Mouse (Mus musculus): ENCODE measurements at regions not wholly inside any gene's neighbourhood (a gene's known extent, or its start where the extent isn't known, plus 50 kb on each side); places are given as distances from the start of the nearest gene placed in this dataset.

DNA sequence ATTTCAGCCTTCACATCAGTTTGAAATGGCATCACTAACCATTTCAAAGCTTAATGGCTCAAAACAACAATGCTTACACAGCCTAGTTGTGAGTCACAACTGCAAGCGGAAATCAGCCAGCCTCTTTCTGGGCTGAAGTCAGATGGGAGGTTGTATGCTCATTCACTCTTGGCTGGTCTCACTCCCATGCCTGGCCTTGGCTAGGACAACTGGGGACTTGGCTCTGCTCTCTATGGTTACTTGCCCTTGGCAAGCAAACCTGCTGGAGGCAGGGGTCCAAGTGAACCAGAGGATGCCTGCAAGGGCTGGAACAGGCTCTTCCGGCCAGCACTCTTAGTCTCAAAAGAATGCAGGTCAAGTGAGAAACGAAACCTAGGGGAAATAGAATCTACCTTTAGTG lies 233.4 kb downstream of the Akain1 start:
- no peaks in the 10 kb centered on the region for H3K27me3 ChIP-seq (ENCODE audit: control insufficient read depth, insufficient read depth, low read length)
- no peak overlapping the region for H3K9ac ChIP-seq (replicated peaks)
- no peaks in the 10 kb centered on the region; the same call in none of the 2 replicates for H3K9me3 ChIP-seq (ENCODE audit: control insufficient read depth, low read length)
- ATAC-seq (ENCODE audit: insufficient read depth) = no peak
- H3K4me2 ChIP-seq (ENCODE audit: low read depth) = no peak overlapping the region
- 67% methylated on average over 3 of the region's 3 CpGs for WGBS (ENCODE audit: insufficient replicate concordance)
- H3K27ac ChIP-seq = no peak overlapping the region
- H3K4me1 ChIP-seq (replicated peaks; ENCODE audit: control insufficient read depth in 2 of 2, insufficient read depth in 2 of 2, low read length in 1 of 2) = no peaks in the 10 kb centered on the region
- H3K36me3 ChIP-seq (replicated peaks; ENCODE audit: control insufficient read depth, insufficient read depth, low read depth) = no peaks in the 10 kb centered on the region
- TF ChIP-seq CTCF (IDR thresholded peaks at IDR 0.05; ENCODE audit: low read depth) = no peak
- no peak for TF ChIP-seq EP300 (IDR thresholded peaks at IDR 0.05; ENCODE audit: low read depth)
- no peak overlapping the region for H3K4me3 ChIP-seq (ENCODE audit: insufficient read depth in 1 of 2, low read depth in 2 of 2, low read length in 2 of 2)
- no peak for DNase-seq (ENCODE audit: low read depth in 3 of 3, low spot score in 3 of 3)

DNA sequence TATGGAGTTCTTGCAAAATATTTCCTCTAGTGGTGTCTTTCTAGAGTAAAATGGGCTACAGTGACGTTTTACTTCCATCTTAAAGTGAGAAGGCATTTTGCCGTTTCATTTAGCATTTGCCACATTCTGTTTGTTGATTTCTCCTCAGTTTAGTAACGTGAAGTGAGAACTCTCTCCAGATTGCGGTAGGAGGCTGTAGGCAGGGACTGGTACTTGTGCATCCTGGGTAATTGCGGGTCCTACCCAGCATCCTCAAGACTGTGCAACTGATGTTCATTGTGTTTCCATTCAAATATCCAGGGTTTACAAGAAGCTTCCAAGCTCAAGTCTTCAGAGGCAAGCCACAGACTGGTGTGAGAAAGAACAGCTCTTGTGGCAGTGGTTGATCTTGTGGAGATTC lies 244.0 kb downstream of the Akain1 start:
- Histone ChIP-seq H3K27me3 (ENCODE audit: control insufficient read depth, insufficient read depth, low read length) (no peaks in the 10 kb centered on the region), H3K36me3 (replicated peaks; ENCODE audit: control insufficient read depth, insufficient read depth, low read depth) (no peaks in the 10 kb centered on the region), H3K4me1 (replicated peaks; ENCODE audit: control insufficient read depth in 2 of 2, insufficient read depth in 2 of 2, low read length in 1 of 2) (no peaks in the 10 kb centered on the region), H3K4me2 (ENCODE audit: low read depth) (no peak overlapping the region), H3K4me3 (ENCODE audit: insufficient read depth in 1 of 2, low read depth in 2 of 2, low read length in 2 of 2) (no peak overlapping the region), H3K9me3 (ENCODE audit: control insufficient read depth, low read length) (no peaks in the 10 kb centered on the region), H3K9ac (replicated peaks) (no peak overlapping the region), H3K27ac (no peak overlapping the region)
- WGBS (ENCODE audit: insufficient replicate concordance) = 48% methylated on average over 5 of the region's 5 CpGs
- DNase-seq (ENCODE audit: low read depth in 3 of 3, low spot score in 3 of 3) (no peak), ATAC-seq (ENCODE audit: insufficient read depth) (no peak)
- TF ChIP-seq EP300 (IDR thresholded peaks at IDR 0.05; ENCODE audit: low read depth) (no peak), CTCF (IDR thresholded peaks at IDR 0.05; ENCODE audit: low read depth) (no peak)

DNA sequence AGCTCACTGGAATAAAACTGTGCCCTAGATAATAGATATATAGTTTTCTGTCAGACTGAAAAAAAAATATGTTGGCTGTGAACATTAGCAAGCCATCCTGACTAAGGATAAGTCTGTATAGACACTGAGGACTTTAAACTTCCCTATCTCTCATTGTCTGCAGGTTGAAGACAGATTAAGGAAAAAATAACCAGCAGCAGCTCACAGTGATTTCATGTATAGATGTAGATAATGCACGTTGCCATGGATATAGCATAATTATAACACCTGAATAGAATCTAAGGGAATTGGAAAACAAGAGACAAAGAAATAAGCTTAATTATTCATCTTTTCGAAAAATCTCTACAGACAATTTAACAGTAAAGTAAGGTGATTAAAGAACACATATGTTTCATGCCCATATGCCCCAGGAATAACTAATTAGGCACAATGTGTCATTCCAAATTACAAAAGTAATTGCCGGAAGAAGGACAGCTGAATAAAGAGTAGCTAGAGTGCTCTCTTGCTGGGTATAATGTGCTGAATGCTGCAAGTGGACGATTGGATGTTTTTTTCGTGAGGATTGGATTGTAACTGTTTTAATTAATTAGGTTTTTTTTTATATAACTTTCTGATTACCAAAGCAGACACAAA lies 246.6 kb downstream of the Akain1 start:
- H3K9ac ChIP-seq (replicated peaks) = no peak overlapping the region
- no peaks in the 10 kb centered on the region for H3K36me3 ChIP-seq (replicated peaks; ENCODE audit: control insufficient read depth, insufficient read depth, low read depth)
- H3K4me2 ChIP-seq (ENCODE audit: low read depth) = no peak overlapping the region
- DNase-seq (ENCODE audit: low read depth in 3 of 3, low spot score in 3 of 3) (no peak), ATAC-seq (ENCODE audit: insufficient read depth) (no peak)
- H3K4me1 ChIP-seq (replicated peaks; ENCODE audit: control insufficient read depth in 2 of 2, insufficient read depth in 2 of 2, low read length in 1 of 2) = no peaks in the 10 kb centered on the region
- H3K9me3 ChIP-seq (ENCODE audit: control insufficient read depth, low read length) = no peaks in the 10 kb centered on the region
- TF ChIP-seq EP300 (IDR thresholded peaks at IDR 0.05; ENCODE audit: low read depth) (no peak), CTCF (IDR thresholded peaks at IDR 0.05; ENCODE audit: low read depth) (no peak)
- 47% methylated on average over 5 of the region's 5 CpGs for WGBS (ENCODE audit: insufficient replicate concordance)
- no peaks in the 10 kb centered on the region for H3K27me3 ChIP-seq (ENCODE audit: control insufficient read depth, insufficient read depth, low read length)
- no peak overlapping the region for H3K27ac ChIP-seq
- no peak overlapping the region for H3K4me3 ChIP-seq (ENCODE audit: insufficient read depth in 1 of 2, low read depth in 2 of 2, low read length in 2 of 2)

- H3K36me3 ChIP-seq (replicated peaks; ENCODE audit: control insufficient read depth, insufficient read depth, low read depth) = no peaks in the 10 kb centered on the region
- DNase-seq (ENCODE audit: low read depth in 3 of 3, low spot score in 3 of 3) (no peak), ATAC-seq (ENCODE audit: insufficient read depth) (no peak)
- H3K9ac ChIP-seq (replicated peaks) = no peak overlapping the region
- no peaks in the 10 kb centered on the region for H3K27me3 ChIP-seq (ENCODE audit: control insufficient read depth, insufficient read depth, low read length)
- no peaks in the 10 kb centered on the region for H3K4me1 ChIP-seq (replicated peaks; ENCODE audit: control insufficient read depth in 2 of 2, insufficient read depth in 2 of 2, low read length in 1 of 2)
- TF ChIP-seq EP300 (IDR thresholded peaks at IDR 0.05; ENCODE audit: low read depth) (no peak), CTCF (IDR thresholded peaks at IDR 0.05; ENCODE audit: low read depth) (no peak)
- H3K4me3 ChIP-seq (ENCODE audit: insufficient read depth in 1 of 2, low read depth in 2 of 2, low read length in 2 of 2) = no peak overlapping the region
- no peak overlapping the region for H3K27ac ChIP-seq
- 35% methylated on average over 2 of the region's 2 CpGs for WGBS (ENCODE audit: insufficient replicate concordance)
- H3K4me2 ChIP-seq (ENCODE audit: low read depth) = no peak overlapping the region
- no peaks in the 10 kb centered on the region for H3K9me3 ChIP-seq (ENCODE audit: control insufficient read depth, low read length)
Measured at GRCm38 (mm10) chr17:69686383-69686782, 247.3 kb downstream of the Akain1 start.

DNA sequence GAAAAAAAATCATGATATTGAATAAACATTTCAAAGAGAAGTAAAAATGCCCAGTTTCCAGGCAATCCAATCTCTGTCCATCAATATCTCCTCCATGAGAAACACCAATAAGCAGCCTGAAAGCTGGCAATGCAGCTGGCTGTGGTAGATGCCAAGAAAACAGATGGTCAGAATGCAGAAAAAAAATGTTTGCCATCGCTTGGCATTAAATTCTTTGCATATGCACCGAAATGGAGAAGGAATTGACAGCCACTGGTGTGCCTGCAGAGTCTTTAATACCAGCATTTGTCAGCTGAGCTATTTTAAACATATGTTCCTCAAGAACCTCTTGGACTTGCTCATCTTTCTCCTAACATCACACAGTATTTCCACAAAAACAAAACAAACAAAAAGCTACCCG lies 256.2 kb downstream of the Akain1 start:
- no peak overlapping the region for H3K4me2 ChIP-seq (ENCODE audit: low read depth)
- ATAC-seq (ENCODE audit: insufficient read depth) (no peak), DNase-seq (ENCODE audit: low read depth in 3 of 3, low spot score in 3 of 3) (no peak)
- no peak overlapping the region for H3K4me3 ChIP-seq (ENCODE audit: insufficient read depth in 1 of 2, low read depth in 2 of 2, low read length in 2 of 2)
- H3K9ac ChIP-seq (replicated peaks) = no peak overlapping the region
- no peak for TF ChIP-seq EP300 (IDR thresholded peaks at IDR 0.05; ENCODE audit: low read depth)
- TF ChIP-seq CTCF (IDR thresholded peaks at IDR 0.05; ENCODE audit: low read depth) = no peak
- H3K27me3 ChIP-seq (ENCODE audit: control insufficient read depth, insufficient read depth, low read length) = no peaks in the 10 kb centered on the region
- no peaks in the 10 kb centered on the region; the same call in 1 of the 2 replicates for H3K9me3 ChIP-seq (ENCODE audit: control insufficient read depth, low read length)
- H3K36me3 ChIP-seq (replicated peaks; ENCODE audit: control insufficient read depth, insufficient read depth, low read depth) = no peaks in the 10 kb centered on the region
- no peak overlapping the region for H3K27ac ChIP-seq
- no peaks in the 10 kb centered on the region for H3K4me1 ChIP-seq (replicated peaks; ENCODE audit: control insufficient read depth in 2 of 2, insufficient read depth in 2 of 2, low read length in 1 of 2)
- WGBS (ENCODE audit: insufficient replicate concordance) = 48% methylated on average over 3 of the region's 3 CpGs
